Comparison of ENCODE assay signal across 8 mouse cellular contexts in the genomic region with DNA sequence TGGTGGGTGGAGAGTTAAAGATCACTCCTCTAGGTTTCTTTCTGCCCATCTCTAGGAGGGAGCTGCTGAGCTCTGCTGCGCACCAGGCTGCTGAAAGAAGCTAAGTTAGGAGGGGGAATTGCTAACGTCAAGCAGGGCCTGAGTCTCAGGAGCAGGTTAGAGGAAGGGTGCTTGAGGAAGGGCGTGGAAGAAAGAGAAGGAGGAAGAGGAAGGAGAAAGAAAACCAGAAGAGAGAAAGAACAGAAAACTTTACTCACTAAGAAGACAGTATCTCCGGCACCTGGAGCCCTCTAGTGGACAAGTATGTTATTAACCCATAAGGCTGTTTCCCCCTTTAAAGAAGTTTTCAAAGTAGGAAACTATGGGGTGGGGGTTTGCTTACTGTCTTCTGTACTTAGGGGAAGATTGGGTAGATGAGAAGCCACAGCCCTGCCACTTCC. TPM values are rescaled to one million over a fixed set of nuclear protein-coding genes. Genes with fewer than 3 reads are reported as not detected.
DNase-seq lines count a peak whose midpoint lies in the region; ATAC-seq lines count a peak whose summit lies in the region.

No protein-coding gene starts in this region.

- no peak overlapping the region for H3K4me3 ChIP-seq in intestine, embryonic 14.5 days (ENCODE audit: low read depth, low read length)
- peak overlapping the region; percentile 75 for H3K4me3 ChIP-seq in megakaryocyte, embryonic 14.5 days (replicated peaks)

- peaks cover 40% of the 10 kb centered on the region for H3K36me3 ChIP-seq in intestine, embryonic 14.5 days (ENCODE audit: control insufficient read depth, insufficient read depth, low read length)
- peaks cover 71% of the 10 kb centered on the region for H3K36me3 ChIP-seq in megakaryocyte, embryonic 14.5 days (replicated peaks; ENCODE audit: low read length)

- no peak overlapping the region for H3K9ac ChIP-seq in intestine, embryonic 14.5 days (ENCODE audit: low read length)

- H3K4me2 ChIP-seq in intestine, embryonic 14.5 days (ENCODE audit: low read length): no peak overlapping the region

- no peaks in the 10 kb centered on the region for H3K9me3 ChIP-seq in intestine, embryonic 14.5 days (ENCODE audit: control insufficient read depth, low read length)
- no peaks in the 10 kb centered on the region; the same call in 1 of the 2 replicates for H3K9me3 ChIP-seq in megakaryocyte, embryonic 14.5 days

- WGBS in intestine, embryonic 14.5 days: 25% methylated on average over 4 of the region's 4 CpGs

- H3K27ac ChIP-seq in intestine, embryonic 14.5 days (ENCODE audit: low read depth): no peak overlapping the region

- no peaks in the 10 kb centered on the region for H3K4me1 ChIP-seq in intestine, embryonic 14.5 days (replicated peaks; ENCODE audit: control insufficient read depth, insufficient read depth, low read length)
- peaks cover 18% of the 10 kb centered on the region for H3K4me1 ChIP-seq in megakaryocyte, embryonic 14.5 days

- no peak for ATAC-seq in intestine, embryonic 14.5 days (replicated peaks; ENCODE audit: low FRiP score, low TSS enrichment, low read depth)

- no peaks in the 10 kb centered on the region for H3K27me3 ChIP-seq in intestine, embryonic 14.5 days (replicated peaks; ENCODE audit: control insufficient read depth, insufficient read depth, low read length)
- H3K27me3 ChIP-seq in megakaryocyte, embryonic 14.5 days (replicated peaks): no peaks in the 10 kb centered on the region

- peak; percentile 25 to 31 for DNase-seq in cerebellum, postnatal 14 days
- no peak for DNase-seq in cerebellum, adult 18-20 months
- DNase-seq in B cell, adult 2 months: peak; percentile 50
- DNase-seq in embryo, embryonic 9.5 days (ENCODE audit: extremely low spot score): peak; percentile 35
- DNase-seq in intestine, embryonic 14.5 days (ENCODE audit: low spot score): peak; percentile 58
- DNase-seq in thymus, postnatal 14 days: peak; percentile 65
- DNase-seq in gastrocnemius, postnatal 4 days (ENCODE audit: low spot score in 2 of 2): no peak

RNA-seq across cellular contexts. Expression of a gene that starts 16.9 kb away (rescaled TPM):
- 199 and 206 TPM in 2 replicates for polyA plus RNA-seq in intestine, embryonic 14.5 days (2014; fragmentation: Nextera tagmentation; extraction: Ambion mirVana)
- 2.0 and 15.4 TPM in 2 replicates for polyA plus RNA-seq in megakaryocyte, embryonic 14.5 days (2012; ENCODE audit: insufficient read depth, low replicate concordance)
- total RNA-seq in gastrocnemius, postnatal 4 days (2021): 10 to 100 TPM; 80.8 to 87.5 TPM

RNA-seq across cellular contexts. Expression of a gene that starts 47.5 kb away (rescaled TPM):
- 48.1 and 49.8 TPM in 2 replicates for polyA plus RNA-seq in intestine, embryonic 14.5 days (2014; fragmentation: Nextera tagmentation; extraction: Ambion mirVana)
- 0.48 TPM in 1 of 2 replicates, not detected in the other for polyA plus RNA-seq in megakaryocyte, embryonic 14.5 days (2012; ENCODE audit: insufficient read depth, low replicate concordance)
- 10 to 100 TPM; 19.2 to 22.8 TPM for total RNA-seq in gastrocnemius, postnatal 4 days (2021)

Comparison
In these comparisons a context has a peak if more than half of its experiments do, and no peak if none do; other contexts are left out.
1. DNase-seq: peak in cerebellum, postnatal 14 days (2 of 2), B cell, adult 2 months (2 of 2), embryo, embryonic 9.5 days (single experiment), intestine, embryonic 14.5 days (single experiment) and thymus, postnatal 14 days (single experiment); none in cerebellum, adult 18-20 months (0 of 2) and gastrocnemius, postnatal 4 days (0 of 2).
2. RNA of a gene that starts 16.9 kb away (polyA plus RNA-seq): 199 to 206 TPM in intestine, embryonic 14.5 days; 2.0 to 15.4 TPM in megakaryocyte, embryonic 14.5 days; every median in the first group is over 10 times any median in the second.
3. RNA of a gene that starts 47.5 kb away (polyA plus RNA-seq): 48.1 to 49.8 TPM in intestine, embryonic 14.5 days; 0.48 TPM in megakaryocyte, embryonic 14.5 days; every median in the first group is over 10 times any median in the second.